Mouse (Mus musculus): ENCODE measurements around the gene Aldh1a2. TPM values are rescaled to one million over a fixed set of nuclear protein-coding genes. Genes with fewer than 3 reads are reported as not detected.
A peak's percentile ranks its signal among the peaks of the same experiment; 100 is the strongest.

Aldh1a2 gene
- 73.9 and 75.6 TPM in 2 replicates for polyA plus RNA-seq (2015; fragmentation: Nextera tagmentation; extraction: Ambion mirVana)

DNA sequence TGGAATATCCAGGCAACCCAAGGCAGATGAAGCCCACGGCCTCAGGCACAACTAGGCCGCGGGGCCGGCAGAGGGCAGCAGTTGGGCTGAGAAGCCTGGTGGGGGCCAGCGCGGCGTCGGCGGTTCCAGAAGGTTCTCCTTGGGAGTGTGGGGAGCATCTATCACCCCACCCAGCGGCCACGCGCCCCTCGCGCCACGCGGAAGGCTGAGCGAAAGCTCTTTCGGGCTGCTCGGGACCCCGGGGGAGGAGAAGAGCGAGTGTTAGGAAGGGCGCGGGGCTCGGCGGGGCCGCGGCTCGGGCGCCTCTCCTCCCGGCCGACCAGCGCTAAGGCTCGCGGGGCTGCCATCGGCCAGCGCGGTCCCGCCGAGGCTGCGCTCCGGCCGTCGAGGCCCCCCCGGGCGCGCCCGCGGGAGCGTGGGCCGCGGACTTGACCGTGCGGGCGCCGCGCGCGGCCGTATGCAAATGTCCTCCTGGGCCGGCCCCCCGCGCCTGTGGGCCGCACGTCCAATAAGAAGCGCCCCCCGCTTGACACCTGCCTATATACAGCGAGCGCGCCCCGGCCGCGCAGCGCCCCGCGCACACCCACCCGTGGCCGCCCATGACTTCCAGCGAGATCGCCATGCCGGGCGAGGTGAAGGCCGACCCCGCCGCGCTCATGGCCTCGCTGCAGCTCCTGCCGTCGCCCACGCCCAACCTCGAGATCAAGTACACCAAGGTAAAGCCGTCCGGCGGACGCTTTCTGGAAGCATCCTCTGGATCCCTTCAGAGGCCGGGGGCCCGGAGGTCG lies at the start of gene Aldh1a2:
Aldh1a2 (plus strand) TSS at position 542 of the 788 bp plus-strand sequence.
- Histone ChIP-seq H3K4me1 (replicated peaks) (peaks cover 12% of the 10 kb centered on the region), H3K27ac (no peak within 1 kb of the TSS), H3K36me3 (no peaks in the 10 kb centered on the region), H3K4me3 (replicated peaks) (peak within 1 kb of the TSS; percentile 53), H3K4me2 (replicated peaks) (peak within 1 kb of the TSS; percentile 91), H3K9me3 (no peaks in the 10 kb centered on the region), H3K9ac (peak within 1 kb of the TSS; percentile 50), H3K27me3 (replicated peaks) (peaks cover 25% of the 10 kb centered on the region)
- peak; percentile 88 for ATAC-seq
- under 1% methylated on average over 96 of the region's 97 CpGs for whole genome bisulfite sequencing

DNA sequence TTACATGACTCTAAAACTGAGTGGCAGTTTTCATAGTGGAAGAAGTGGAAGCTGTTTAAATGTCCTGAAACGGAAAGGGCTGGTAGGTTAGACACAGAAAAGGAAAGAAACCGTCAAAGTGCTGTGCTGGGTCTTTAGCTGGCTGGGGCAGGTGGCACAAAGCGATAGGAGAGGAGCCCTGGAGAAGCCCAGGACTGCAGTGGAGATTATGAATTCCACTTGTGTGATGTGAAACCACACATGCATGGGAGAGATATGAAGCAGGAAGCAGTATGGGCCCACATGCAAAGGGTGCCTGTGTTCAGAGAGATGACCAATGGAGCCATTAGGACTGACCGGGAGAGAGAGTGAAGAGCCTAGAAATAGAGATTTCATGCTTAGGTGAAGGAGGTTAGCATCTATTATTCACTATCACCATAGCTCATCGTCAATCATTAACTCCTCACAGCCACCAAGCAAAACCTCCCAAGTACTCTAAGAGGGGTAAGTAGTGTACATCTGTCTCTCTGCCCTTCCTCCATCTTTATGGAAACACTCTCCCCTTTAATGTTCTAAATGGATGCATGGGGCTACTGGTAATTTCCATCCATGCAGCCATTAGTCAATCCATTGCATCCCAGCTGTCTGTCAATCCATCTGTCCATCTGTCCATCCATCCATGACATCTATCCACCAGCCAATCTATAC lies 49.4 kb upstream of the Aldh1a2 start:
- 89% methylated on average over 5 of the region's 5 CpGs for WGBS
- Histone ChIP-seq H3K9me3 (no peaks in the 10 kb centered on the region), H3K27me3 (replicated peaks) (no peaks in the 10 kb centered on the region), H3K4me1 (replicated peaks) (peaks cover 13% of the 10 kb centered on the region; the same call in 1 of the 2 replicates), H3K36me3 (no peaks in the 10 kb centered on the region), H3K4me3 (replicated peaks) (no peak overlapping the region), H3K9ac (no peak overlapping the region), H3K27ac (no peak overlapping the region), H3K4me2 (replicated peaks) (no peak overlapping the region)
- peak; percentile 26; the same call in 1 of the 2 replicates for ATAC-seq

DNA sequence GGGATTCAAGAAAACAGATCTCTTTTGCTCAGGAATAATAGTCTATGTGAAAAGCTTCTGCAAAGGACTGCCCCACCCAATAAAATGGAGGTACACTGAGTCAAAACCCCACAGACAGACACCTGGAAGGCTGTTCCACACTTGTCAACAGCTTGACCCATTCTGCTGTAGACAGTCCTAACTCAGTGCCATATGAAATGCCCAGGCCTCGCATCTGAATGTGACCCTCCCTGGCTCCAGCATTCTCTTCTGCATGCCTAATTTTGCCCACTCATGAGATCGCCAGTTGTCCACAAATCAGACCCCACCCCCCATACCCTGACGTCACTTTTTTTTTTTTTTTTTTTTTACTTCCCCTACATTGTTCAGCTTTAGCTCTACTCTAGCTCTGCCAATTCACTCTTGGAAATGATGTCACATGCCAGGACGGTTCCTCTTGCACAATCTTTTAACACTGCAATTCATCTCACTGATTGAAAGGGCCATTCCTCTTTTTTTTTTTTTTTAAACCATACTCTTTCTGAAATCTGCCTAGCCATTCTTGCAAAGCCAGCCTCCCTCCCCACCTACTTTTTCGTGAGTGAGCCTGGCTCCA lies 48.6 kb upstream of the Aldh1a2 start:
- H3K4me2 ChIP-seq (replicated peaks), result 0 out of 2 replicates have a peak overlapping the region, but pooled peaks have one; percentile 26
- peaks cover 13% of the 10 kb centered on the region; the same call in 1 of the 2 replicates for H3K4me1 ChIP-seq (replicated peaks)
- no peak overlapping the region for H3K9ac ChIP-seq
- no peaks in the 10 kb centered on the region for H3K9me3 ChIP-seq
- 50% methylated on average over 5 of the region's 5 CpGs for WGBS
- H3K27ac ChIP-seq, result peak overlapping the region; percentile 65; the same call in 1 of the 2 replicates
- H3K36me3 ChIP-seq, result no peaks in the 10 kb centered on the region
- no peaks in the 10 kb centered on the region for H3K27me3 ChIP-seq (replicated peaks)
- peak; percentile 73 for ATAC-seq
- no peak overlapping the region for H3K4me3 ChIP-seq (replicated peaks)

DNA sequence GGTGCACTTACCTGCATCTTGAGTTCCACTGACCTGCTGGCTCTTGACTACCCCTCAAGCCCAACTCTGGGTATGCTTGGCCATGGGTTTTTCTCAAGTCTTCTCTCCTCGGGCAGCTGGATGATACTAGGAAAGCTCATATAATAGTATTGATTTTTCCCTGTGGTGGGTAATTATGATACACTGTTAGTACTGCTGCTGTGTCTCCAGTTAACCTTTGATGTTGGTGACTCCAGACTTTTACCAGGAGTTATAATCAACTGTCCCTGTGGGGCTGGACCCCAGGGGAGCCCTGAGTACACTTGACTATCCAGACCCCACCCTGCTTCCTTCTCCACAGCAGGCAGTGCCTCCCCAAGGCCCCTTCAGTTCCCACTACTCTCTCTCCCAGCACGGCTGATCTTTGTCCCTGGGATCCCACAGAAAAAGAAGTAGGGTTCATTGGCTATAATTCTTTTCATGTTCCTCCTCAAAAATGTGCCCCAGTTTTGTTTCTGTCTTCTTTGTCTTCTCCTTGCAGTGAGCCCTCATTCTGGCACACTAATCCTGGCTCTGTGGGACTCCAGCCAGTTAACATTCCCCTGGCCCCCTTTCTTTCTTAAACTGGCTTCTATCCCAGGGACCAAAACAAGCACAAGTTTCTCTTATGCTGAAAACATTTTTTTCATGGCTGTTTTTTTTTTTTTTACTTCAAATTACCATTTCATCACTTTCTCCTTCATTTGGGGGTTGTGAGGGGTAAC lies 47.9 kb upstream of the Aldh1a2 start:
- no peaks in the 10 kb centered on the region for H3K9me3 ChIP-seq
- peak overlapping the region; percentile 65 for H3K27ac ChIP-seq
- no peaks in the 10 kb centered on the region for H3K36me3 ChIP-seq
- WGBS, result 33% methylated on average over 2 of the region's 2 CpGs
- no peak overlapping the region for H3K4me3 ChIP-seq (replicated peaks)
- H3K4me1 ChIP-seq (replicated peaks), result peaks cover 13% of the 10 kb centered on the region; the same call in 1 of the 2 replicates
- H3K4me2 ChIP-seq (replicated peaks), result 0 out of 2 replicates have a peak overlapping the region, but pooled peaks have one; percentile 26
- ATAC-seq, result peak; percentile 68
- no peaks in the 10 kb centered on the region for H3K27me3 ChIP-seq (replicated peaks)
- no peak overlapping the region for H3K9ac ChIP-seq

DNA sequence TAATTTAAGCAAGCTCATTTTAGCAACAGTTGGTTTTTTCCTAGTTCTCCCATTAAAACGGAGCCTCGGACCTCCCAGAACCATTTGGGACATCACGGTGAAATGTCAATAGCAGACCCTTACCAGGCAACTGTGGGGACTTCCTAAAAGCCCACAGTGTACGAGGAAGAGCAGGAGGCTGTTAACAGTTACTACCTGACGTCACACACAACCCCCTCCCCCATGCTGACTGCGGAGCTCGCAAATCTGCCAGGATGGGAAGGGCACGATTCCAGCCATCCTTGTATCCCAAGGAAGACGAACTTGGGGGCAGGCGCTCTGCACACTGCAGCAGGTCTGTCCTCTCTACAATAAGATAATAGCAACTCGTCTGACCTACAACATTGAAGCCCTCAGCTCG lies 47.1 kb upstream of the Aldh1a2 start, which contains the start of gene Aqp9:
Aqp9 (minus strand) TSS at position 172 of the 400 bp plus-strand sequence.
- H3K9ac ChIP-seq, result no peak within 1 kb of the TSS
- no peaks in the 10 kb centered on the region for H3K36me3 ChIP-seq
- no peak for ATAC-seq
- H3K4me2 ChIP-seq (replicated peaks), result 0 out of 2 replicates have a peak within 1 kb of the TSS, but pooled peaks have one; percentile 26
- H3K27me3 ChIP-seq (replicated peaks), result no peaks in the 10 kb centered on the region
- no peak within 1 kb of the TSS for H3K4me3 ChIP-seq (replicated peaks)
- no peaks in the 10 kb centered on the region for H3K9me3 ChIP-seq
- H3K4me1 ChIP-seq (replicated peaks), result peaks cover 13% of the 10 kb centered on the region; the same call in 1 of the 2 replicates
- peak within 1 kb of the TSS; percentile 65 for H3K27ac ChIP-seq
- WGBS, result 41% methylated on average over 12 of the region's 12 CpGs

DNA sequence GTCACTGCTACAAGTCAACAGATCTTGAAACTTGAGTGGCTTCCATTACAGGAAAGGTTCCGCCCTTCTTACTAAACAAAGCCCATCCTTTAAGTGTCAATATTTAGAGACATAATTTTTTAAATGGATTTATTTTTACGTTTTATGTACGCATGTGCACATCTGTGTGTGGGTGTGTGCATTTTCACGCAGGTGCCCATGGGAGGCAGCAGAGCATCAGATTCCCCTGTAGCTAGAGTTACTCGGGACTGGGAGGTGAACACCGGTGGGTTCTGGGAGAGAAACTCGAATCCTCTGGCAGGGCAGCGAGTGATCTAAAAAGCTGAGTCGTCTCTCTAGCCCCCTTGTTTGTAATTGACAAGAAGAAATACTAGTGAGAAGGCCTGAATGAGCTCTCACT lies 42.1 kb upstream of the Aldh1a2 start:
- no peak overlapping the region for H3K4me3 ChIP-seq (replicated peaks)
- H3K36me3 ChIP-seq, result no peaks in the 10 kb centered on the region
- H3K9me3 ChIP-seq, result no peaks in the 10 kb centered on the region
- H3K27ac ChIP-seq, result no peak overlapping the region
- H3K9ac ChIP-seq, result no peak overlapping the region
- ATAC-seq, result no peak
- peaks cover 6% of the 10 kb centered on the region; the same call in 1 of the 2 replicates for H3K4me1 ChIP-seq (replicated peaks)
- WGBS, result 59% methylated on average over 9 of the region's 9 CpGs
- no peaks in the 10 kb centered on the region for H3K27me3 ChIP-seq (replicated peaks)
- no peak overlapping the region for H3K4me2 ChIP-seq (replicated peaks)

DNA sequence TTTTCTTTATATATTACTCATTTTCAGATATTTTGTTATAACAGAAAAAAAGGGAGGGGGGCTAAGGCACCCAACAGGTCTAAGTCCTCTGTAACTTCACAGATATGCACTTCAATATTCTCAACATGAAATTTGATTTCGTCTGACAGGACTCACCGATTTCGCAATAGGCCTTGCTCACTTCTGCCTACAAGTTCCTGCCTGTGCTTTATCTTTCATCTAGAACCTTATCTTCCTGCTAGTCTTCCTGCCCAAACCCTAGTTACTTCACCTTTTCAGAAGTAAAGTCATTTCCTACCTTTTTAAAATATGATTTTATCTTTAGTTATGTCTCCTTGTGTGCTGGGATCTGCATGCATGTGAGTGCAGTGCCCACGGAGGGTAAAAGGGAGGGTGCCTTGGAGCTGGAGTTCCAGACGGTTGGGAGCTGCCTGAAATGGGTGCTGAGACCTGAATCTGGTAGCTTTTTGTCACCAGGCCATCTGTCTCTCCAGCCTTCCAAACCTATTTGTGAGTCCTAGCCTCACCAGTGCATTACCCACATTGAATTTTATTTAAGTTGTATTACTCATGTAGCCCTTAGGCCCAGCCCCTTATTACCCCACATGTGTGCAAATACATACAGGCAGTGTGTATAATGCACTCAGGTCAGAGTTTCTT lies 41.1 kb upstream of the Aldh1a2 start:
- Histone ChIP-seq H3K27me3 (replicated peaks) (no peaks in the 10 kb centered on the region), H3K9ac (no peak overlapping the region), H3K4me3 (replicated peaks) (no peak overlapping the region), H3K4me2 (replicated peaks) (no peak overlapping the region), H3K9me3 (no peaks in the 10 kb centered on the region), H3K4me1 (replicated peaks) (no peaks in the 10 kb centered on the region), H3K36me3 (no peaks in the 10 kb centered on the region), H3K27ac (no peak overlapping the region)
- 70% methylated on average over 5 of the region's 5 CpGs for WGBS
- no peak for ATAC-seq

DNA sequence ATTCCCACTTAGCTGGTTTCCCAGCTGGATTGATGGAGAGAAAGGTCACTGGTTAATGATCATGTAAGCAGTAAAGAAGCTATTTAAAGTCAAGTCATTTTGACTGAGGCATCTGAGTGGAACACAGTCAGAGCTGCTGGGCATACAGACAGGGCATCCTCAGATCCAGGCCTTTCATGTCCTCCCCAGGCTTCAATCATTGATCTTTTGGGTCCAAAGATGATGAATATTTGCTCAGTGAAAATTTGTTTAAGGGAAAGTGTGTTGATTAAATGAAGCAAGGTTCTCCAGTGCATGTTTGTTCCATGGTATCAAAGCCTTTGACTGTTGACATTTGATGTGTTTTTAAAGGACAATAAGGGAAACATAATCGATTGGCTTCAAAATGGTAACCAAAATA lies 39.9 kb upstream of the Aldh1a2 start:
- WGBS, result 90% methylated on average over 1 of the region's 1 CpGs
- Histone ChIP-seq H3K9me3 (no peaks in the 10 kb centered on the region), H3K9ac (no peak overlapping the region), H3K4me3 (replicated peaks) (no peak overlapping the region), H3K36me3 (no peaks in the 10 kb centered on the region), H3K27ac (no peak overlapping the region), H3K4me1 (replicated peaks) (no peaks in the 10 kb centered on the region), H3K27me3 (replicated peaks) (no peaks in the 10 kb centered on the region), H3K4me2 (replicated peaks) (no peak overlapping the region)
- ATAC-seq, result no peak

DNA sequence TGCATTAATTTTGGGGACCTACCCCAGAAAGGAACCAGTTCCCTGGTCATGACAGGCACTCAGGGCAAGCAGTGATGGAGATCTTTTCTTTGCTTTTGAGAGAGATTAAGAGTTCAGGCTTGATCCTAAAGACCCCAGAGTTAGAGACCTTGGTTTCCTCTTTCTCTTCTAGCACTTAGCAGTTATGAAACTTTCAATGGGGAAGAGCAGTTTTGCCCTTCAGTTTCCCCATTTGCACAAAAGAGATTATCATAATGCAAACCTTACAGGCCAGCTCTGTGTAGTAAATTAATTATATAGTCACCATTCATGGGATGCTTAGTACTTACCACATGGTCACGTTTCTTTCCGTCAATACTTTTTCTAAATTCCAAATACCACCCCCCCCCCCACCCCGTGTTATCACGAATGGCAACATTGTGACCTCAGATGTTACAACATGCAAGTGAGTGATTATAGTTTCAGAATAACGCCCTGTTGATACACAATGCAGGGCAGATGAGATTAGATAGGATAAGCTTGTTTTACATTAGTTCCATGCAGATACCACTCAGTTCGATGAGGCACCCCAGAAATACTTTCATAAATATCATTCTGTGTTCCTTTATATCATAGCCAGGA lies 36.2 kb upstream of the Aldh1a2 start:
- no peak overlapping the region for H3K4me2 ChIP-seq (replicated peaks)
- H3K9ac ChIP-seq, result no peak overlapping the region
- ATAC-seq, result no peak
- no peaks in the 10 kb centered on the region for H3K36me3 ChIP-seq
- no peaks in the 10 kb centered on the region for H3K27me3 ChIP-seq (replicated peaks)
- H3K9me3 ChIP-seq, result no peaks in the 10 kb centered on the region
- no peak overlapping the region for H3K4me3 ChIP-seq (replicated peaks)
- WGBS, result 66% methylated on average over 6 of the region's 6 CpGs
- no peak overlapping the region for H3K27ac ChIP-seq
- no peaks in the 10 kb centered on the region for H3K4me1 ChIP-seq (replicated peaks)

DNA sequence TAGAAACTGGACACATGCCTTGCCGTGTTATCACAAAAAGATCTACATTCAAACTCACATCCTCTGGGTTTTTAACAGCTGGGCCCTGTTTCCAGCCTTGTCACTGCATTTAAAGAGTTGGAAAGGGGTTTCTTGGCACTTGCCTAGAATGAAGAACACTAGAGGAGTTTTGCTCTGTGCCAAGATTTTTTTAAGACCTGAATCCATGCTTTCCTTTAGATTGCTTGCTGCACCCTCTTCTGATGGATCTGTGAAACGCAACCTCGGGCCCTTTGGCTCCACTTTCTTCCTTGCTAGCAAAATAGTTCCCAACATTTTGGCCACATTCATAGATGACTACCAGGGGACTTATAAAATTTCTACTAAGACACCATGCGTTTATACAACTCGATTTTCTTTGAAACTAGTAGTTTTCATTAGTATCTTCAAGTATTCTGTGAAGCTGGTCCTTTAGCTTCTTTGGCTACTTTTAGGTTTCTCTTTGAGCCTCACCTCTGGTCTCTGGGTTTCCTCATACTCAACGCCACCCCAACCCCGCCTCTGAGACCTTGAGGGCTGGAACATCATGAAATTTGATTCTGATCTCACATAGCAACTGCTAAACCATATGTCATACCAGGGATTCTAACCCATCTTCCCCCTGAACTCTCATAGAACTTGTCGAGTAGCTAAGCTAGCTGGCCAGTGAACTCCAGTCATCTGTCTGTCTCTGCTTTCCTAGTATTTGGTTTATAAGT lies 35.5 kb upstream of the Aldh1a2 start:
- Histone ChIP-seq H3K9ac (no peak overlapping the region), H3K4me3 (replicated peaks) (no peak overlapping the region), H3K4me1 (replicated peaks) (no peaks in the 10 kb centered on the region), H3K4me2 (replicated peaks) (no peak overlapping the region), H3K27ac (no peak overlapping the region), H3K9me3 (no peaks in the 10 kb centered on the region), H3K36me3 (no peaks in the 10 kb centered on the region), H3K27me3 (replicated peaks) (no peaks in the 10 kb centered on the region)
- ATAC-seq, result no peak
- 66% methylated on average over 8 of the region's 8 CpGs for WGBS

Data from intestine, embryonic 15.5 days (tissue).